Mouse (Mus musculus) G1E (cell line): ENCODE data around the gene Tmem104.

Experiments used
- CTCF ChIP-seq: IDR thresholded peaks from 2 replicates; pipeline ENCODE4 v1.5.1; 2012; ENCODE audit warnings: low read depth, low read length, inconsistent platforms, mixed read lengths
- GATA1 ChIP-seq: IDR thresholded peaks from 2 replicates; pipeline ENCODE4 v1.6.1; 2012; ENCODE audit warnings: borderline replicate concordance, low read length, inconsistent platforms, mixed read lengths
- TAL1 ChIP-seq: conservative IDR thresholded peaks from 2 replicates; pipeline ENCODE4 v1.6.1; 2012; ENCODE audit warnings: low read depth, low read length, inconsistent platforms, mixed read lengths

GRCm38 (mm10) chr11:115246386-115246785 is 59.1 kb downstream of the Tmem104 start:
- no peak for TF ChIP-seq CTCF
- no peak for TF ChIP-seq GATA1
- no peak for TF ChIP-seq TAL1
